ENCODE assay signal across 8 mouse cellular contexts in genomic region chr2:156202848-156203437, GRCm38 (mm10). TPM values are rescaled to one million over a fixed set of nuclear protein-coding genes. Genes with fewer than 3 reads are reported as not detected.
DNase-seq lines count a peak whose midpoint lies in the region; ATAC-seq and TF ChIP-seq lines count a peak whose summit lies in the region.

No protein-coding gene starts in this region.

- no peak overlapping the region for H3K9ac ChIP-seq in embryonic facial prominence, embryonic 14.5 days (ENCODE audit: low read depth, low read length)
- no peak overlapping the region for H3K9ac ChIP-seq in midbrain, embryonic 14.5 days (replicated peaks; ENCODE audit: low read length)

- 0 out of 2 replicates have a peak overlapping the region, but pooled peaks have one; percentile 12 for H3K4me2 ChIP-seq in embryonic facial prominence, embryonic 14.5 days (ENCODE audit: low read depth, low read length)
- H3K4me2 ChIP-seq in midbrain, embryonic 14.5 days (ENCODE audit: low read length): no peak overlapping the region

- no peaks in the 10 kb centered on the region for H3K9me3 ChIP-seq in embryonic facial prominence, embryonic 14.5 days (ENCODE audit: control insufficient read depth, low read length)
- no peaks in the 10 kb centered on the region for H3K9me3 ChIP-seq in midbrain, embryonic 14.5 days (ENCODE audit: control insufficient read depth, low read length)

- TF ChIP-seq CTCF in C2C12 (IDR thresholded peaks at IDR 0.05; ENCODE audit: control insufficient read depth, insufficient read depth, insufficient read length): no peak

- peak; percentile 84 for ATAC-seq in embryonic facial prominence, embryonic 14.5 days (ENCODE audit: low read depth)
- peak; percentile 64; the same call in 1 of the 2 replicates for ATAC-seq in midbrain, embryonic 14.5 days (ENCODE audit: low FRiP score, low TSS enrichment)

- intact Hi-C loops in heart, postnatal 14 days (cut with DNase I): loop anchor here (5.0 kb wide), 1 partner anchor 54 kb away; no protein-coding TSS in a partner anchor

- DNase-seq in adipocyte (ENCODE audit: low spot score): peak; percentile 98
- peak; percentile 93 for DNase-seq in embryonic facial prominence, embryonic 14.5 days (ENCODE audit: low spot score)
- peak; percentile 39 to 54 for DNase-seq in heart, postnatal 14 days
- peak; percentile 51 to 59 for DNase-seq in layer of hippocampus, postnatal 10 days (ENCODE audit: low spot score in 2 of 2)
- DNase-seq in midbrain, embryonic 14.5 days: peak; percentile 79
- DNase-seq in embryo, embryonic 10.5 days (ENCODE audit: low spot score): no peak
- DNase-seq in B cell, adult 2 months: no peak

- H3K4me1 ChIP-seq in embryonic facial prominence, embryonic 14.5 days (ENCODE audit: control insufficient read depth, insufficient read depth, low read length): peaks cover 22% of the 10 kb centered on the region
- peaks cover 5% of the 10 kb centered on the region; the same call in 1 of the 2 replicates for H3K4me1 ChIP-seq in midbrain, embryonic 14.5 days (ENCODE audit: control insufficient read depth, insufficient read depth, low read length)

- no peaks in the 10 kb centered on the region for H3K27me3 ChIP-seq in C2C12 (ENCODE audit: control insufficient read depth, insufficient read depth, insufficient read length)
- H3K27me3 ChIP-seq in embryonic facial prominence, embryonic 14.5 days (replicated peaks; ENCODE audit: control insufficient read depth, insufficient read depth, low read length): no peaks in the 10 kb centered on the region
- no peaks in the 10 kb centered on the region for H3K27me3 ChIP-seq in midbrain, embryonic 14.5 days (ENCODE audit: control insufficient read depth, insufficient read depth, low read length)

- no peak overlapping the region for H3K4me3 ChIP-seq in C2C12 (ENCODE audit: insufficient read depth, poor library complexity, severe bottlenecking)
- H3K4me3 ChIP-seq in embryonic facial prominence, embryonic 14.5 days (ENCODE audit: low read depth, low read length): no peak overlapping the region
- H3K4me3 ChIP-seq in midbrain, embryonic 14.5 days (replicated peaks; ENCODE audit: low read depth, low read length): no peak overlapping the region

- H3K36me3 ChIP-seq in C2C12 (ENCODE audit: control insufficient read depth, insufficient read depth): peaks cover 46% of the 10 kb centered on the region
- peaks cover 32% of the 10 kb centered on the region; the same call in 1 of the 2 replicates for H3K36me3 ChIP-seq in embryonic facial prominence, embryonic 14.5 days (ENCODE audit: control insufficient read depth, insufficient read depth, low read length)
- H3K36me3 ChIP-seq in midbrain, embryonic 14.5 days (ENCODE audit: control insufficient read depth, insufficient read depth, low read length): peaks cover 11% of the 10 kb centered on the region; the same call in 1 of the 2 replicates

- H3ac ChIP-seq in C2C12 (ENCODE audit: control insufficient read depth, insufficient read length, low read depth): peak overlapping the region; percentile 5

- H3K79me3 ChIP-seq in C2C12 (ENCODE audit: low read depth): peaks cover 69% of the 10 kb centered on the region

- peak overlapping the region; percentile 81 for H3K27ac ChIP-seq in embryonic facial prominence, embryonic 14.5 days (replicated peaks; ENCODE audit: low read depth, low read length)
- H3K27ac ChIP-seq in midbrain, embryonic 14.5 days (replicated peaks; ENCODE audit: low read depth, low read length): peak overlapping the region; percentile 67

- 30% methylated on average over 3 of the region's 3 CpGs for WGBS in embryonic facial prominence, embryonic 14.5 days
- 52% methylated on average over 3 of the region's 3 CpGs for WGBS in midbrain, embryonic 14.5 days

- peaks cover 98% of the 10 kb centered on the region for H3K79me2 ChIP-seq in C2C12 (ENCODE audit: control insufficient read depth, insufficient read depth)

TF ChIP-seq in C2C12, 6 proteins besides CTCF, POLR2A, EP300 and RAD21:
- TF ChIP-seq MYOG (IDR thresholded peaks at IDR 0.05; ENCODE audit: control insufficient read depth, extremely low read depth, insufficient read length) (no peak), MYOD1 (IDR thresholded peaks at IDR 0.05; ENCODE audit: control insufficient read depth, insufficient read length, low read depth) (no peak), MAX (IDR thresholded peaks at IDR 0.05) (no peak), USF1 (IDR thresholded peaks at IDR 0.05; ENCODE audit: low read depth) (no peak), FOSL1 (IDR thresholded peaks at IDR 0.05; ENCODE audit: insufficient read depth, low read length, poor library complexity, severe bottlenecking) (no peak), CEBPB (IDR thresholded peaks at IDR 0.05; ENCODE audit: low read depth) (no peak)

RNA-seq across cellular contexts. Expression of gene Phf20, which starts 6.7 kb away (rescaled TPM):
- polyA plus RNA-seq in C2C12 (2012; fragmentation: generic; extraction: Trizol): 18.1 TPM
- 69.8 and 76.1 TPM in 2 replicates for polyA plus RNA-seq in embryonic facial prominence, embryonic 14.5 days (2014; fragmentation: Nextera tagmentation; extraction: Ambion mirVana)
- 10 to 100 TPM; 19.5 to 20.3 TPM for total RNA-seq in heart, postnatal 14 days (2021)
- total RNA-seq in layer of hippocampus, postnatal 10 days (2021): 10 to 100 TPM; 75.4 to 86.9 TPM
- polyA plus RNA-seq in midbrain, embryonic 14.5 days (2014; fragmentation: Nextera tagmentation; extraction: Ambion mirVana): 110 and 120 TPM in 2 replicates

RNA-seq across cellular contexts. Expression of gene Rbm39, which starts 22.9 kb away (rescaled TPM):
- 51.3 TPM for polyA plus RNA-seq in C2C12 (2012; fragmentation: generic; extraction: Trizol)
- 561 and 619 TPM in 2 replicates for polyA plus RNA-seq in embryonic facial prominence, embryonic 14.5 days (2014; fragmentation: Nextera tagmentation; extraction: Ambion mirVana)
- 100 to 1,000 TPM; 201 to 205 TPM for total RNA-seq in heart, postnatal 14 days (2021)
- total RNA-seq in layer of hippocampus, postnatal 10 days (2021): 100 to 1,000 TPM; 290 to 339 TPM
- 484 and 514 TPM in 2 replicates for polyA plus RNA-seq in midbrain, embryonic 14.5 days (2014; fragmentation: Nextera tagmentation; extraction: Ambion mirVana)

RNA-seq across cellular contexts. Expression of gene Nfs1, which starts 59.0 kb away (rescaled TPM):
- polyA plus RNA-seq in C2C12 (2012; fragmentation: generic; extraction: Trizol): 33.7 TPM
- 36.0 and 40.8 TPM in 2 replicates for polyA plus RNA-seq in embryonic facial prominence, embryonic 14.5 days (2014; fragmentation: Nextera tagmentation; extraction: Ambion mirVana)
- 10 to 100 TPM; 65.0 to 70.5 TPM for total RNA-seq in heart, postnatal 14 days (2021)
- total RNA-seq in layer of hippocampus, postnatal 10 days (2021): 10 to 100 TPM; 33.1 to 35.3 TPM
- polyA plus RNA-seq in midbrain, embryonic 14.5 days (2014; fragmentation: Nextera tagmentation; extraction: Ambion mirVana): 29.7 and 30.8 TPM in 2 replicates

RNA-seq across cellular contexts. Expression of gene Romo1, which starts 59.1 kb away (rescaled TPM):
- polyA plus RNA-seq in C2C12 (2012; fragmentation: generic; extraction: Trizol): 287 TPM
- polyA plus RNA-seq in embryonic facial prominence, embryonic 14.5 days (2014; fragmentation: Nextera tagmentation; extraction: Ambion mirVana): 411 and 416 TPM in 2 replicates
- total RNA-seq in heart, postnatal 14 days (2021): 100 to 1,000 TPM; 297 to 305 TPM
- total RNA-seq in layer of hippocampus, postnatal 10 days (2021): 100 to 1,000 TPM; 230 to 245 TPM
- polyA plus RNA-seq in midbrain, embryonic 14.5 days (2014; fragmentation: Nextera tagmentation; extraction: Ambion mirVana): 413 and 563 TPM in 2 replicates

Comparison
In these comparisons a context has a peak if more than half of its experiments do, and no peak if none do; other contexts are left out.
1. DNase-seq: peak in adipocyte (single experiment), embryonic facial prominence, embryonic 14.5 days (single experiment), heart, postnatal 14 days (2 of 2), layer of hippocampus, postnatal 10 days (2 of 2) and midbrain, embryonic 14.5 days (single experiment); none in embryo, embryonic 10.5 days (single experiment) and B cell, adult 2 months (0 of 2).